ENCODE assay signal across 8 mouse cellular contexts in the genomic region with DNA sequence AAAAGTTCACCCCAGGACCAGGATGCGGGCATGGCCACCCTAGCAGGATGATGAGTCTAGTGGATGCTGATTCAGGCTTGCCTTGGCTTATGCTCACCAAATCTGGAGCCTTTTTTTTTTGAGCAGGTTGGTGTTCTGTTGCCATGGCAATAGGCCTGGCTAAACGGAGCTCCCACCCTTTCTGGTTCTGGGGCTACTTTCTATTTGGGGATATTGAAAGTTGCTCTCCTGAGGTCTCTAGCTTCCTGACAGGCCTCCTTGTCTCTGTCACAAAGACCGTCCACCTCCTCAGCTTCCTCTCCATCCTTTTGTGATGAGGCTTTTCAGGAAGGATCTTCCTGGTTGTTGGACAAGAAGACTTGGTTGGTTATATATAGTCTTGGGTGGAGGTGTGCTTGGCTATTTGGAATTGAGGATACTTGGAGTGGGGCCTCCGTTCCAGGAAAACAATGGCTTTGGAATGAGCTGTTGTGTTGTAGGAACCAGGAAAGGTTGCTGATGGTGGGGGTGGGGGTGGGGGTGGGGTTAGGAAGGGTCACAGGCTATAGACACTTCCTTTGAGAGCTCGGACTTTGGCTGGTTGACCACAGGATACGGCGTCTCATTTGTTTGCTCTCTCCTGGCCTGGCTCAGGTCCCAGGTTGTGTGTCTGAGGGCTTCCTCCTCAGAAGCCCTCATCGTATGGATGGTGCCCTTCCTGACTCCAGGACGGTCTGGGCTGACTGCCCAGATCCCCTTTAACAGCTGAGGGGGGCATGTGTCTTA. TPM values are rescaled to one million over a fixed set of nuclear protein-coding genes. Genes with fewer than 3 reads are reported as not detected.
DNase-seq lines count a peak whose midpoint lies in the region; ATAC-seq and TF ChIP-seq lines count a peak whose summit lies in the region.

No protein-coding gene starts in this region.

- DNase-seq in gastrocnemius, adult 2 months: peak; percentile 33
- DNase-seq in gastrocnemius, adult 18-20 months (ENCODE audit: low spot score): no peak
- DNase-seq in forebrain, embryonic 14.5 days (ENCODE audit: low spot score): peak; percentile 25
- peak; percentile 19 for DNase-seq in induced T-regulatory cell, adult 2 months (ENCODE audit: low read depth)
- no peak for DNase-seq in limb, embryonic 11.5 days (ENCODE audit: low spot score)
- no peak for DNase-seq in B cell, adult 2 months
- no peak for DNase-seq in gastrocnemius, postnatal 10 days

- H3K9me3 ChIP-seq in forebrain, embryonic 14.5 days (replicated peaks; ENCODE audit: control insufficient read depth, low read length): no peaks in the 10 kb centered on the region
- H3K9me3 ChIP-seq in limb, embryonic 11.5 days (ENCODE audit: control insufficient read depth, low read length): no peaks in the 10 kb centered on the region
- no peaks in the 10 kb centered on the region for H3K9me3 ChIP-seq in midbrain, embryonic 13.5 days

- intact Hi-C loops in gastrocnemius, adult 2 months (cut with DNase I): loop anchor here (5.0 kb wide), 1 partner anchor 202 kb away; no protein-coding TSS in a partner anchor

- no peak for TF ChIP-seq CTCF in gastrocnemius, adult 2 months (IDR thresholded peaks at IDR 0.05)

- H3K9ac ChIP-seq in forebrain, embryonic 14.5 days (ENCODE audit: low read length): peak overlapping the region; percentile 99; the same call in 1 of the 2 replicates
- H3K9ac ChIP-seq in limb, embryonic 11.5 days (ENCODE audit: low read length): no peak overlapping the region
- peak overlapping the region; percentile 97 for H3K9ac ChIP-seq in midbrain, embryonic 13.5 days (replicated peaks)

- no peak for ATAC-seq in forebrain, embryonic 14.5 days
- no peak for ATAC-seq in limb, embryonic 11.5 days (ENCODE audit: insufficient number of reproducible peaks, low FRiP score, low TSS enrichment, low read depth)
- no peak for ATAC-seq in midbrain, embryonic 13.5 days

- peak overlapping the region; percentile 95 for H3K4me3 ChIP-seq in gastrocnemius, adult 2 months
- H3K4me3 ChIP-seq in forebrain, embryonic 14.5 days (ENCODE audit: low read depth, low read length): peak overlapping the region; percentile 95
- H3K4me3 ChIP-seq in limb, embryonic 11.5 days (ENCODE audit: low read depth, low read length): no peak overlapping the region
- peak overlapping the region; percentile 90 for H3K4me3 ChIP-seq in midbrain, embryonic 13.5 days (replicated peaks)

- 0 out of 2 replicates have a peak, but pooled peaks cover 2% of the 10 kb centered on the region for H3K27me3 ChIP-seq in forebrain, embryonic 14.5 days (replicated peaks; ENCODE audit: control insufficient read depth, insufficient read depth, low read length)
- no peaks in the 10 kb centered on the region for H3K27me3 ChIP-seq in limb, embryonic 11.5 days (ENCODE audit: control insufficient read depth, insufficient read depth, low read length)
- 0 out of 2 replicates have a peak, but pooled peaks cover 3% of the 10 kb centered on the region for H3K27me3 ChIP-seq in midbrain, embryonic 13.5 days

- 65% methylated on average over 9 of the region's 9 CpGs for WGBS in forebrain, embryonic 14.5 days
- WGBS in limb, embryonic 11.5 days: 59% methylated on average over 9 of the region's 9 CpGs
- WGBS in midbrain, embryonic 13.5 days: 50% methylated on average over 9 of the region's 9 CpGs

- H3K4me1 ChIP-seq in forebrain, embryonic 14.5 days (ENCODE audit: control insufficient read depth, insufficient read depth, low read length): peaks cover 34% of the 10 kb centered on the region
- H3K4me1 ChIP-seq in limb, embryonic 11.5 days (ENCODE audit: control insufficient read depth, insufficient read depth, low read length): peaks cover 23% of the 10 kb centered on the region
- H3K4me1 ChIP-seq in midbrain, embryonic 13.5 days (replicated peaks): peaks cover 38% of the 10 kb centered on the region

- peak overlapping the region; percentile 92 for H3K4me2 ChIP-seq in forebrain, embryonic 14.5 days (ENCODE audit: low read length)
- peak overlapping the region; percentile 75 for H3K4me2 ChIP-seq in limb, embryonic 11.5 days (ENCODE audit: low read depth, severe bottlenecking)
- peak overlapping the region; percentile 95 for H3K4me2 ChIP-seq in midbrain, embryonic 13.5 days (replicated peaks)

- no peaks in the 10 kb centered on the region for H3K36me3 ChIP-seq in forebrain, embryonic 14.5 days (ENCODE audit: control insufficient read depth, insufficient read depth, low read length)
- no peaks in the 10 kb centered on the region for H3K36me3 ChIP-seq in limb, embryonic 11.5 days (ENCODE audit: control insufficient read depth, insufficient read depth, low read length)
- H3K36me3 ChIP-seq in midbrain, embryonic 13.5 days: no peaks in the 10 kb centered on the region

- H3K27ac ChIP-seq in gastrocnemius, adult 2 months: peak overlapping the region; percentile 92
- no peak overlapping the region for H3K27ac ChIP-seq in forebrain, embryonic 14.5 days (ENCODE audit: low read depth, low read length)
- no peak overlapping the region for H3K27ac ChIP-seq in limb, embryonic 11.5 days (replicated peaks; ENCODE audit: low read depth, low read length)
- peak overlapping the region; percentile 97 for H3K27ac ChIP-seq in midbrain, embryonic 13.5 days

RNA-seq across cellular contexts. Expression of gene Myo18a, which starts 1.8 kb away (rescaled TPM):
- total RNA-seq in gastrocnemius, adult 2 months (2021): 100 to 1,000 TPM; 345 to 399 TPM
- 100 to 1,000 TPM; 309 to 319 TPM for total RNA-seq in gastrocnemius, adult 18-20 months (2021)
- polyA plus RNA-seq in forebrain, embryonic 14.5 days (2014; fragmentation: Nextera tagmentation; extraction: Ambion mirVana): 30.0 and 37.1 TPM in 2 replicates
- 17.1 and 17.5 TPM in 2 replicates for polyA plus RNA-seq in limb, embryonic 11.5 days (2014; fragmentation: Nextera tagmentation; extraction: Ambion mirVana)
- polyA plus RNA-seq in midbrain, embryonic 13.5 days (2015; fragmentation: Nextera tagmentation; extraction: Ambion mirVana): 53.2 and 54.4 TPM in 2 replicates
- 100 to 1,000 TPM; 300 to 302 TPM for total RNA-seq in gastrocnemius, postnatal 10 days (2021)

RNA-seq across cellular contexts. Expression of gene Gm10277, which starts 22.7 kb away (rescaled TPM):
- not detected for total RNA-seq in gastrocnemius, adult 2 months (2021)
- not detected for total RNA-seq in gastrocnemius, adult 18-20 months (2021)
- polyA plus RNA-seq in forebrain, embryonic 14.5 days (2014; fragmentation: Nextera tagmentation; extraction: Ambion mirVana): 0.55 and 0.85 TPM in 2 replicates
- 0.47 and 0.68 TPM in 2 replicates for polyA plus RNA-seq in limb, embryonic 11.5 days (2014; fragmentation: Nextera tagmentation; extraction: Ambion mirVana)
- polyA plus RNA-seq in midbrain, embryonic 13.5 days (2015; fragmentation: Nextera tagmentation; extraction: Ambion mirVana): 2.9 and 3.4 TPM in 2 replicates
- total RNA-seq in gastrocnemius, postnatal 10 days (2021): not detected

RNA-seq across cellular contexts. Expression of gene Cryba1, which starts 39.8 kb away (rescaled TPM):
- total RNA-seq in gastrocnemius, adult 2 months (2021): not detected
- total RNA-seq in gastrocnemius, adult 18-20 months (2021): not detected
- polyA plus RNA-seq in forebrain, embryonic 14.5 days (2014; fragmentation: Nextera tagmentation; extraction: Ambion mirVana): 0.40 and 1.0 TPM in 2 replicates
- polyA plus RNA-seq in limb, embryonic 11.5 days (2014; fragmentation: Nextera tagmentation; extraction: Ambion mirVana): not detected in 2 replicates
- polyA plus RNA-seq in midbrain, embryonic 13.5 days (2015; fragmentation: Nextera tagmentation; extraction: Ambion mirVana): 1.2 and 1.4 TPM in 2 replicates
- total RNA-seq in gastrocnemius, postnatal 10 days (2021): not detected

Comparison
In these comparisons a context has a peak if more than half of its experiments do, and no peak if none do; other contexts are left out.
1. DNase-seq: peak in gastrocnemius, adult 2 months (single experiment), forebrain, embryonic 14.5 days (single experiment) and induced T-regulatory cell, adult 2 months (single experiment); none in gastrocnemius, adult 18-20 months (single experiment), limb, embryonic 11.5 days (single experiment), B cell, adult 2 months (0 of 2) and gastrocnemius, postnatal 10 days (single experiment).
2. H3K27ac ChIP-seq: peak in gastrocnemius, adult 2 months (single experiment) and midbrain, embryonic 13.5 days (single experiment); none in forebrain, embryonic 14.5 days (single experiment) and limb, embryonic 11.5 days (single experiment).
3. Peak in every context shown above with its lines, with median percentiles within 50 percentile points of each other: H3K4me2 ChIP-seq.